Mouse (Mus musculus): Measurements from ENCODE around the gene Rnf227.

Gene Rnf227

DNA sequence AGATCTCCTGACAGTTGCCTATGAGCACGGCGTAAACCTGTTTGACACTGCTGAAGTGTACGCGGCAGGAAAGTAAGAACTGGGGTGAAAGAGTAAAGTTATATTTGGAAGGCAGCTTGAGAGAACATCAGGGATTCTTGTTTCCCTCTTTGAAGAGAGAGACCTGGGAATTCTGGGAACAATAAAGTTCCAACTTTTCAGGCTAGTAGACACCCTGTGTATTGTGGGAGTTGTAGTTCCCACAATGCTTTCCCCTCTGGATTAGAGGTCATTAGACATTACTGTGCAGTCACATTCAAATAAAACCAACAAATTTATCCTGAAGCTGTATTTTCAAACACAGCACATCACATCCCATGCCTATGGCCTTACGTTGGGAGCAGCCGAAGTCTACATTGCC lies 11.7 kb upstream of the Rnf227 start:
- DNase-seq (ENCODE audit: inconsistent age in 2 of 2, low spot score in 1 of 2): peak in 1 of 2 experiments; percentile 22

DNA sequence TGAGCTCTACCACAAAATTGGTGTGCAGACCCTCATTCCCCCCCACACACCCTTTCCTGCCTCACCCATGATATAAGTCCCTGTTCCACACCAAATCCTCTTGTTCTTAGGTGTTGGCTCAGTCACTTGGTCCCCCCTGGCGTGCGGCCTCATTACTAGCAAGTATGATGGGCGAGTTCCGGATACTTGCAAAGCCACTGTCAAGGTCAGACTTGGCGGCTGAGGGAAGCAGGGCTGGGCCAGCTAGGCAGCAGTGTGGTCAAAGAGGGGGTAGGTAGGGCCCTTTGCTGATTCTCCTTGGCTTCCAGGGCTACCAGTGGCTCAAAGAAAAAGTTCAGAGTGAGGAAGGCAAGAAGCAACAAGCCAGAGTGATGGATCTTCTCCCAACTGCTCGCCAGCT lies 9.1 kb upstream of the Rnf227 start:
- peak; percentile 66 to 79 for DNase-seq (ENCODE audit: inconsistent age in 2 of 2, low spot score in 1 of 2)

DNA sequence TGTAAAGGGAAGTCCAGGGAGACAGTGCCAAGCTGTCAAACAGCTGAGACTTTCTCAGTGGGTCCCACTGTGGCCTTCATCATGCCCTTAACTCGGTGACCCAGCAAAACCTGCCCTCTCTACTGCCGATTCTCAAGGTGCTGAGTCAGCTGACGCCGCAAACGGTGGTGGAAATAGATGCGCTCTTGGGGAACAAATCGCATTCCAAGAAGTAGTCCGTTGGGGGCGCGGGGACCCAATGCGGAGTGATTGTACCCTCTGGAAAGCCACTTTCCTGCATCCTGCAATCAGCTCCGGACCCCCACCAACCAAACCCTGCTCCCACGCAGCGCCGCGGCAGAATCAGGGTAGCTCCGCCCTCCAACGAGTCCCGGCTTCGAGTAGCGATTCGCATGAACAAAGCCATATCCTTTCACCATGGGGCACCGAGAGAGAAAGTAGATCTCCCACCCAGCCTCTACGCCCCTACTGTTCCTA lies 8.3 kb upstream of the Rnf227 start:
- peak; percentile 79 to 94 for DNase-seq (ENCODE audit: inconsistent age in 2 of 2, low spot score in 1 of 2)

DNA sequence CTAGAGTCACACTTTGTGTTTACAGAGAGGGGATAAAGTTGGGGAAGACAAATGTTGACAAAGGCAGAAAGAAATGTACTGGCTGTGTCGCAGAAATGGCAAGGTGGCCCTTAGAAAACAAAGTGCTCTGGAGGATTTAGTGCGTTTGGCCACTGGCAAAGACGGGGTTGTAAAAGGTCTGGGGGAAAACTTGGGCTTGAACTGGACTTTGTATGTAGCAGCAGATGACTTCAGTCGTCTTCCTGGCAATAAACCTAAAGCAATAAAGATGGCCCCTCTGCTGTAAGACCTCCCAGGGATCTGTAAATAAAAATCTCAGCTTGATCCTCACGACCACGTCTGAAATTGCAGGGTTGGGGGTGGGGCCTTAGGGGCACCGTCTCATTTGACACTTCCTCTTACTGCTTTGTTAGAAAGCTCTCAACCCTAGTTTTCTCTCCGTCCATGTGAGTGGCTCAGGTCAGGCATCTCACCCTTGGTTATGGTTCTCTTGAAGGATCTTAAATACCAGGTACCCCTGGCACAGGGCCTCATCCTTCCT lies 7.5 kb upstream of the Rnf227 start:
- DNase-seq (ENCODE audit: inconsistent age in 2 of 2, low spot score in 1 of 2): peak in 1 of 2 experiments; percentile 28

DNA sequence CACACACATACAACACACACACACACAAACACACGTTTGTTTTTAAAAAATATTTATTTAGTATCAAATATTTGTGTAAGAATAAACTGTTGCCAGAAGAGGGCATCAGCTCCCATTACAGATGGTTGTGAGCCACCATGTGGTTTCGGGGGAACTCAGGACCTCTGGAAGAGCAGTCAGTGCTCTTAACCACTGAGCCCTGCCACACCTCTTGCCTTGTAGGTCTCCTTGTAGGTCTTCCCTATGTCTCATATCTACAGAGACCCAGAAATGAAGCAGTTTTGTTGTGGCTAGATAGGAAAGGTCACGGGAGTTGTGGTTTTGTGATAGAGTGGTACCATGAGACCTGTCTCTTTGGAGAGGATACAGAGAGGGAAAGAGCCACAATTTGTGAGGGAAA lies 6.3 kb upstream of the Rnf227 start:
- DNase-seq (ENCODE audit: inconsistent age in 2 of 2, low spot score in 1 of 2): peak in 1 of 2 experiments; percentile 62

DNA sequence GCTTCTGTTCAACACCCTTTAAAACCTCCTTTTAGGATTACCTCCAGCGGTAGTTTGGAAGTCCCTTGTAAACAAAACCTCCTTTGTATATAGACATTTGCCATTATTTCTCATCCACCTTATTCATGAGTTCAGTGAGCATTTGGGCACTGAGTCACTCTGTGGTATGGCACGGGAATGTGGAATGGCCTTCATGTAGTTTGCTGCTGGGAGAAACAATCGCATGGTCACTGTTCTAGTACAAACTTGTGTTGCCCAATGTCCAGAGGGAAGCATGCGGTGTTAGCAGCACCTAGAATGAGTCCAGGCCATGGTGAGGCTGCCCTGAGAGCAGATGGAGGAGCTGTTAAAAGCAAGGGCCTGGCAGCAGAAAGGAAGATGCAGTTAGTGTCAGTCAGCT lies 5.5 kb upstream of the Rnf227 start:
- peak in 1 of 2 experiments; percentile 56 for DNase-seq (ENCODE audit: inconsistent age in 2 of 2, low spot score in 1 of 2)

DNA sequence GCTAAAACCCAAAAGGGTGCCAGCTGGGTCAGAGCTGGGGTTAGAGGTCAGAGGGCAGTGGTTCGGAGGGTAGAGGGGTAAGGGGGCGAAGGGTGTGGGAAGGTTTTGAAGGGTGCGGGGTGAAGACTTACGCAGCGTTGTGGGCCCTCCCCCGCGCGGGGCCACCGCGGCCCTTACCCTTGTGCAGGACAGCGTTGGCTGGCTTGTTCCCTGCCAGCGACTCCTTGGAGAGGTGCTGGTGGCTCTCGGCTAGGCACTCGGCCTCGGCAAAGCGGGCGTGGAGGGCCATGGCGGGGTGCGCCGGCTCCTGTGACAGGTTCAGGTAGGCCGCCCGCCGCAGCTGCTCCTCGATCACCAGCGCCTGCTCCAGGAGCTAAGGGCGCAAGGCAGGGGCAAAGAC lies 6.2 kb downstream of the Rnf227 start:
- no peak for DNase-seq (ENCODE audit: inconsistent age in 2 of 2, low spot score in 1 of 2)

DNA sequence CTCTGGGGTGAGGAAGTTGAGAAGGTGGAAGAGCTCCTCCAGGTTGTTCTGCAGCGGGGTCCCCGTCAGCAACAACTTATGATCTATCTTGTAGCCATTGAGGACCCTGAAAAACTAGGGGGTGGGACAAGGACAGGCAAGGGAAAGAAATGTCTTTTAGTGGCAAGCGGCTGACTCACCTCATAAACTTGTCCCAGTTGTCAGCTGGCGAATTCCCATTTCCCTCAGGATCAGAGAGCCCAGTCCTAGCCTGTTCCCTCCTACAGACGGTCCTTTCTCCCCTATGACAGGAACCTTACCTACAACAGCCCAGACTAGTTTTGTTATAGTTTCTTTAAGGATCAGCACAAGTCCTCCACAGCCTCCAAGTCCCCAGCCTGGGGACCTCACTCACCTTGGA lies 16.3 kb downstream of the Rnf227 start:
- DNase-seq (ENCODE audit: inconsistent age in 2 of 2, low spot score in 1 of 2): no peak

DNA sequence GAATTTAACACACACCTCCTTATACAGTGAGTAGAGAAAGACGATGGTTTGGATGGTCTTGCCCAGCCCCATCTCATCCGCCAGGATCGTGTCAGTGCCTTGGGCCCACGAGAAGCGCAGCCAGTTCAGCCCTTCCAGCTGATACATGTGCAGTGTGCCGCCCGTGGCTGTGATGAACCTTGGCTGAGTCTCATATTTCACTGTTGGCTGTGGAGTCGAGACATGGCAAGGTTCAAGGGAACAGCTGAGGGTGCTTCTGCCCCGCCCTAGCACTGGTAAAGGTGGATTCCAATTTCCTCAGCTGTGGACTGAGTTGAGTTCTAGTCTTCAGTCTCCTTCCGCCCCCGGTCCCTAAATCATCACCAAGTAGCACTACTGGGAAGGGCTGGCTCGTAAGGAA lies 17.4 kb downstream of the Rnf227 start:
- no peak for DNase-seq (ENCODE audit: inconsistent age in 2 of 2, low spot score in 1 of 2)

DNA sequence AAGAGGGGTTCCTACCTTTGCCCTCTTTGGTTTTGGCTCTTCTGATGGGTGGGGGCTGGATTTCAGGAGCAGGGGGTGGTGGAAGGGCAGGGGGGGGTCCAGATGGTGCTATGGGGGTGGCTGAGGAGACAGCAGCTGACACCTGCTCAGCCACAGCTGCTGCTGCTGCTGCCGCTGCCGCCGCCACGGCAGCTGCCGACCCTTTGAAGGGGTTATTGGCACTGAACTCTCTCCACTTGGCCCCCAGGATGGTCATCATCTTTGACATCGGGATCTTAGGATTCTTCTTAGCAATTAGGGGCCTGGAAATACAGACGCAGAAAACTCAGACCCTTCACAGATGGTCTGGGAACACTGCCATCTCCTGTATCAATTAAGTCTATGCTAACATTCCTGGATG lies 21.8 kb downstream of the Rnf227 start:
- DNase-seq (ENCODE audit: inconsistent age in 2 of 2, low spot score in 1 of 2): no peak

DNA sequence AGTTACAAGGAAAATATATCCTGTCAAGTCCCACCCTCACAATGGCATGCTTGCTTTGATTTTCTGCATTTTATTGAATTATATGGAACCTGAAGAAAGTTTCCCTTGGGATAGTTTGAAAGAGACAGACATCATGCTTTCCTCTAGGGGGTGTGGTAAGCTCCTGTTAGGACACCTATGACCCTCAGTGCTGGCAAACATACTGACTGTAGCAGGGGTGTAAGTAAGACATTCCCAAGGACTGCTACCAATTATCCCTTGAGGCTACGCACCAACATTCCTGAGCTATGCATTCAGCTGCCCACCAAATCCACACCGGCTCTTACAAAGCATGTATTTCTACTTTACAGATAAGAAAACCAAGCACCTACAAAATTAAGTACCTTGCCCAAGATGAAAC lies 22.2 kb downstream of the Rnf227 start:
- DNase-seq (ENCODE audit: inconsistent age in 2 of 2, low spot score in 1 of 2): no peak

DNA sequence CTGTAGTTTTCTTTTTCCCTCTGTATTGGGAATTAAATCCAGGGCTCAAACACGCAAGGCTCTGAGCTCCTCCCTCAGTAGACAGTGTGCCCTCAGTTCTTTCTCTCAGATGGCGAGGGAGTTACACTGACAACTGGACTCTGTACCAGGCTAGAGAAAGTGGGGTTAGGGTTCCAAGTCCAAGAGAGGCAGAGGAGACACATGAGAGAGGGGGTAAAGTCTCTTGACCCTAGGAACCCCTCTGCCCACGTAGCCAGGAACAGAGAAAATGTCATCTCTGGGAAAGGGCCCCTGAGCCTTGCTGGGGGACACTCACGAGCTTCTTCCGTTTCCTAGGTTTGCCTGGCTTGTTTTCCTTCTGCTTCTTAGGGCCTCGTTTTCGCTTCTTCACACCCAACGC lies 24.1 kb downstream of the Rnf227 start:
- no peak for DNase-seq (ENCODE audit: inconsistent age in 2 of 2, low spot score in 1 of 2)

DNA sequence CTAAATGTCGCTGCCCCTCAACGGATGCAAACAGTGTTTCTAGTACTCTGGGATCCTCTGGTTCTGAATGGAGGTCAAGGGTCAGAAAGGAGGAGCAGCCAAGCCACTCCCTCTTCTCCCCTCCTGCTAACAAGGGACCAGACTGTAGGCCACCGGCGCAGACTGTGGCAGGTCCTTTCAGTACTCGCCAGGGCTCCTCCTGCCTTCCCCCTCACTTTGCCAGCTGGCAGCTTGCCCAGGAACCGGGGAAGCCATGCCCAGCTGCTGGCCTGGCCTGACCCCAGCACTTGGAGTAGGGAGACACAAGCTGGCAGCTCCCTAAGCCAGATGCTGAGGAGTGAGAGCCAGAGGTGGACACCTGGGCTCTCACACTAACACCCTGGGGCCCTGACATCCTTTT lies 24.6 kb downstream of the Rnf227 start:
- peak; percentile 96 to 98 for DNase-seq (ENCODE audit: inconsistent age in 2 of 2, low spot score in 1 of 2)

DNA sequence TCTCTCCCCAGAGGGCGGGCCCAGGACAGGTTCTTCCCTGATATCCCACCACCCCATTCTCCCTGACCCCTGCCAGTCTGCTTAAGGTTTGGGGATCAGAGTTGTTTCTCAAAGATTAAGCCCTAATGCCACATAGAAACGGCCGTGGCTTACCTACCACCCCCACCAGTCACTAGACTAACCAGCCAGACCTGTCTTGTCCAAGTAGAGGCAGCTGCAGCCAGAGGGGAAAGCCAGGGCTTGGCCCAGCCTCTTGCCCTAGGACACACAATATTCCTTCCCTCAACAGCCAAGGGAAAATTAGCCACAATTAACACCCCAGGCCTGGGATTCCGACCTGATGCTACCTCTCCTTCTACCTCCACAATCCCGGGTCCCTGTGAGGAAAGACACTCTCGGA lies 25.5 kb downstream of the Rnf227 start:
- DNase-seq (ENCODE audit: inconsistent age in 2 of 2, low spot score in 1 of 2): no peak

DNA sequence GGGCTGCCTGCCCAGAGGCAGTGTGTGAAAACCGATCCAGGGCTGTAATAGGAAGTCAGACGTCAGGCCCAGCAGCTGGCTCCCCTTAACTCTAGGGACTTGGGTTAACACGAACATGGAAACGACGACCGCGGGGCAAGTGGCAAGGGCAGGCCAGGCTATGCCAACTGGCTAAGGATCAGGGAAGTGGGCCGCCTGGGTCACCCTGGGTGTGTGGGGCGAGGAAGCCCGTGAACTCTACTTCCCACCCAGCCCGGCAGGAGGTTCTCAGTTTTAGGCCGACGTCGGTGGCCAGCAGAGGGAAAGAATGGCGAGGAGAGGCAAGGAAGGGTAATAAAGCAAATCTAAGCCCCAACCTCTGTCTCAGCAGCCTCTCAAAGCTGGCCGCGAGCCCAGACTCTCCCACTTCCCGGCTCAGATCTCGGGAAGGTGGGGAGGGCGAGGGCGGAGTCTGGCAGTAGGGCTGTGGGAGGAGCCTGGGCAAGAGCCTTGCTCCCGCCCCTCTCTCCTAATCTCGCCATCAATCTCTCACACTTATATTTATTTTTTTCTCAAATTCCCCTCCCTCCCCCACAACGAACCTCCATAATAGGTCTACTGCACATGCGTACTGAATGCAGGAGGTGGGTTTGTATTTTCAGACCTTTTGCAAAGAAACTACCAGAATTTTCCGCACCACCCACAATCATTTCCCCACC lies 26.0 kb downstream of the Rnf227 start:
- peak; percentile 97 to 98 for DNase-seq (ENCODE audit: inconsistent age in 2 of 2, low spot score in 1 of 2)

DNA sequence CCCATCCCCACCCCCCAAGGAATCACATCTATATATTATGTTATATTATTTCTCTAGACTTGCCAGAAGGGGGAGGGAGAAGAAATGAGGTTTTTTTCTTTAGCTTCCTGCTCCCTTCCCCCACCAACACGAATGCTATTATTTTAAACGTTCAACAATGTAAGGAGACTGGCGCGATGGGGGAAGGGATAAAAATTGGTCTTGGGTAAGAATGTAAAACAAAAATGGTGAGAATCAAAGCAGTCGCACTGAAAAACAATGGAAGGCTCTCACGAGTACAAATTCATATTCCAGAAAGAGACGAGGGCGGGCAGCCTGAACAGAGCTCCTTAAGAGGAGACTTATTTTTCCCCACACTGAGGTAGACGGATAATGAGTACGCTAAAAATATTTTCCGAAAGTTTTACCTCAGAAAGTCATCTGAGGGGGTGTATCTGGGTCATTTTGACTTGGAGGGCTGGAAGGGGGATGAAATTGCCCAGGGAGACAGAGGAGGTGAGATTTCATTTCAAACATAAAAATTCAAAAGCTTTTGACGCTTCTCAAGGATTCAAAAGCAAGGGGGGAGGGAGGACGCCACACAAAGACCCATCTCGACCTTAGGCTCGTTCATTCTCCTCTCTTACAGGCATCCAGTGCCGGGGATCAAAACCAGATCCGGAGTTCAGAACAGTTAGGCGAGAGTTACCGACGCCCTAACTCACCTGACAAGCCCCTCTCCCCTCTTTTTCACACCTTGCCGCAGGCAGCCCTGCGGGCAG lies 26.8 kb downstream of the Rnf227 start:
- peak; percentile 49 to 86 for DNase-seq (ENCODE audit: inconsistent age in 2 of 2, low spot score in 1 of 2)

DNA sequence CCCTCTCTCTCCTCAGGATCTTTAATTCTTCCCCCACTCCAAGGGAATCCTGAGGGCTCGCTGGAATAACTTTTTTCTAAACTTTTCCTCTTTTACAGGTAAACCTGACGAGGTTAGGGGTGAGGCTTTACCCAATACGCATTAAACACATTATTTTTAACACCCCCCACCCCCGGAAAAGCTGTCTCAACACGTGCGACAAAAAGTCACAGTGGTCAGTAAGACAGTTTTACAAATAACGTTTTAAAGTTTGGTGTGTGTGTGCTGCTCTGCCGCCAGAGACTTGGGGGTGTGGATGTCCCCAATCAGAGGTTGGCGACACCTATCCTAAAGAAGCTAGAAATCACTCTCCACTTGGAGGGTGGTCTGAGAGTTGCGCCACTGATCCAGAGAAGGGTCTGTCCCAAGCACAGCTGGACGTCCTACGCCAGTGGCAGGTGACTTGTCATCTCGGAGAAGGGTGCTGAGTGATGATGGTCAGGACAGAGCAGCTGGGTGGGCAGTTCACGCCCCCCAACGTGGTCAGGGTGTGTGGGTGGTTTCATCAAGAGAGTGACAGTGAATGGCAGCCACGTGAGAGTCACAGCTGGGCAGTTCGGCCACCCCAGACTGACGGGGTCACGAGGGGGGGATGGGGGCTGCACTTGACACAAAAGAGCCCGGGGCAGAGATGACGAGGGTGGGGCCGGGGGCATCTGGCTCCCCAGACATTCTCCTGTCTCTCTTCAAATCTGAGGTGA lies 27.5 kb downstream of the Rnf227 start:
- peak; percentile 58 to 79 for DNase-seq (ENCODE audit: inconsistent age in 2 of 2, low spot score in 1 of 2)

DNA sequence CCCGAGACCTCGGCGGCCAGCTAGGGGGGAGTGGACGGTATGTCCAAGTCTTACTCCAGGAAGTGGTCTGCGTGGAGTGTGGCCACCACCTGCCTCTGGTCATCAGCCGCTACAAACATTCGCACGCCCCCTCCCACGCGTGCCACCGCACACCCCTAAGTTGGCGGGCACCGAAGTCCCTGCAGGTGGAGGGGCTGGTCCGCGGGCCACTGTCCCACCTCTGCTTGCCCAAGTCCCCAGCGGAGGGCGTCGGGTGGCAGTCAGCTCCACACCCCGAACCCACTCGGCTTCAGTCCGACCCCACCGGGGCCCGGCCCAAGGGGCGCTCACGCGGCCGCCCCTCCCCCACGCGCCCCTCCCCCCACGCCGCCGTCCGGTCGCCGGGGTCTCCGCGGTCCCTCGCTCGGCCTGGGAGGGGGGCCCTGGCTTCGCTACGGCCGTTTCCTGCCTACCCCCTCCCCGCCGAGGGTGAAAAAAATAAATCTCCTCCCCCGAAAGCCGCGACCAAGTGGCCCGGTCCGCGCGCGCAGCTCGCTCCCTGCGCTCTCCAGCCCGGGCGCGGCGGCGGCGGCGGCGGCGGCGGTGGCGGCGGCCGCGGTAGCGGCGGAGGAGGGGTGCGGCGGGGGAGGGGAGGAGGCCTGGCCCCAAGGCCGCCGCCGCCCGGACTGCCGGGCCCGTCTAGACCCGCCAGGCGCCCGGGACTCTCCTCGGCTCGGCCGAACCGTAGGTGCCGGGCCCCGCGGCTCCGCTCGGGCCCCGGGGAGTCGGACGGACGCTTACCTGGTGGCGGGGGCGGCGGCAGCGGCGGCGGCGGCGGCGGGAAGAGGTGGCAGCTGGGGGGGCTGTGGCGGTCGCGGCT lies 28.3 kb downstream of the Rnf227 start:
- DNase-seq (ENCODE audit: inconsistent age in 2 of 2, low spot score in 1 of 2): peak; percentile 64 to 81

DNA sequence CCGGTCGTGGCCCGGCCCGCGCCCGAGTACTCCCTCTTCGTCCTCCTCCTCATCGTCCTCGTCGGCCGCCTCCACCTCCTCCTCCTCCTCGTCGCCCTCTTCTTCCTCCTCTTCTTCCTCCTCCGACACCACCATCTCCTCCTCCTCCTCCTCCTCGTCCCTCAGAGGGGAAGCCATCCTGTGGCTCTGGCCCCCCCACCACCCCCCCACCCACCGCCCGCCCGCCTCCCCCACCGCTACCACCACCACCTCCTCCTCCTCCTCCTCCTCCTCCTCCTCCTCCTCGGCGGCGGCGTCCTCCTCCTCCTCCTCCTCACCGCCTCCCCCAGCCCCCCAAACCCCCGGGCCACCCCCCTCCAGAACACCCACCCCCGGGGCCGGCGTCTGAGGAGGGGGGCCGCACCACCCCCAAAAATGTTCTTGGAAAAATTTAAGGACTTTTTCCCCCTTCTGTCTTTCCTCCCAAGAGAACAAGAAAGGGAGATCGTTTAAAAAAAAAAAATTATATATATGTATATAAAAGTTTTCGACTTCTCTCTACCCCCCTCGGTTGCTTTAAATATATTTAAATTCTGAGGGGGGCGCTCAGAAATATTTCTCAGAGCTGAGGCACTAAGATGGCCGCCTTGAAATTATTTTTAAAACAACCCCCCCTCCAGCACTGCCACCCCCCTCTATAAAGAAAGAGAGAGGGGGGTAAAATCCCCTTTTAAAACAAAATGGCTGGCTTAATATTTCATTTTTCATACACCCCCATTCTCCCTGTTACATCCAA lies 29.1 kb downstream of the Rnf227 start, which contains the start of gene Chd3:
Gene Chd3 (minus strand): TSS at position 192 of the 775 bp plus-strand sequence.
- DNase-seq (ENCODE audit: inconsistent age in 2 of 2, low spot score in 1 of 2): no peak

All from adrenal gland, adult (tissue).